Mouse (Mus musculus) thymus, postnatal 0 days (tissue): Measurements from ENCODE around the gene Gfi1b. TPM values are rescaled to one million over a fixed set of nuclear protein-coding genes. Genes with fewer than 3 reads are reported as not detected.

ENCODE experiments used
- DNase-seq: peaks from one replicate; pipeline ENCODE4 v3.0.0-alpha.2; 2015; ENCODE audit warnings: low spot score
- polyA plus RNA-seq: library from polyadenylated mRNA; unstranded; fragments of >200 nt; fragmentation: Nextera tagmentation; extraction: Ambion mirVana; gene quantifications from 2 replicates; pipeline ENCODE4 v1.2.1, GENCODE M21; 2015

Gene Gfi1b
- polyA plus RNA-seq, 1 experiment from 2014 or later, result 1.1 TPM

DNA sequence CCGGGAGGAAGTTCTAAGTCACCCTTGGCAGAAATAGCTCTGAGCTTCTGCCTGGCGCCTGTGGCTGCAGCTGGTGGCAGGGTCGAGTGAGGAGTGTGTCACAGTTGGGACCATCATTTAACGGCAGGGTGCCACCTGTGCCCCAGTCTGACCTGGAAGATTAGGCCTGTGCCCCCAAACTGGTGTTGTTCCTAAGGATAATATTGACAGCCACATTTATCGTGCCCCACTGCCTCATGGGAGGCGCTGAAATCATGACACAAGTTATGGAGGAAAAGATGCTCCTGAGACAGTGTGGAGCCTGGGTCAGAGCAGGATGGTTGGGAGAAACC is 22.2 kb downstream of the Gfi1b start:
- DNase-seq, result peak; percentile 41

- DNase-seq, result no peak
These were observed 22.9 kb downstream of the Gfi1b start for GRCm38 (mm10) chr2:28598692-28599568.

GRCm38 (mm10) chr2:28597733-28598547 is 23.8 kb downstream of the Gfi1b start:
- DNase-seq, result peak; percentile 33

DNA sequence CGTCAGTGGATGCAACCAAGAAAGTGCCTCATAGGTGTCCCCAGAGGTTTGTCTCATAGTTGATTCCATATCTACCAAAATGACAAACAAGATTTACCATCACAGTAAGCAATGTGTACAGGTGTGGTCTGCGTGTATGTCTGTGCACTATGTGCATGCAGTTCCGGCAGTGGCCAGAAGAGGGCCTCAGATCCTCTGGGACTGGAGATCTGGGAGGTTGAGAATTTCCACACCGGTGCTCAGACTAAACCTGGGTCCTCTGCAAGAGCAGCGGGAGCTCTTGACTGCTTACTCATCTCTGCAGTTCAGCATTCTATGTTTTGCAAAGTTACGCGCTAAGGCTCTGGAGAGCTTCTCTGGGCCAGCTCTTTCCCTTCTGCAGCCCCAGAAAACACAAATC is 24.8 kb downstream of the Gfi1b start:
- DNase-seq, result no peak

- no peak for DNase-seq
These were observed 25.8 kb downstream of the Gfi1b start for GRCm38 (mm10) chr2:28596021-28596420.

- peak; percentile 73 for DNase-seq
These were observed 29.0 kb downstream of the Gfi1b start for GRCm38 (mm10) chr2:28592809-28593208.

GRCm38 (mm10) chr2:28591479-28591878 is 30.3 kb downstream of the Gfi1b start:
- DNase-seq, result no peak

DNA sequence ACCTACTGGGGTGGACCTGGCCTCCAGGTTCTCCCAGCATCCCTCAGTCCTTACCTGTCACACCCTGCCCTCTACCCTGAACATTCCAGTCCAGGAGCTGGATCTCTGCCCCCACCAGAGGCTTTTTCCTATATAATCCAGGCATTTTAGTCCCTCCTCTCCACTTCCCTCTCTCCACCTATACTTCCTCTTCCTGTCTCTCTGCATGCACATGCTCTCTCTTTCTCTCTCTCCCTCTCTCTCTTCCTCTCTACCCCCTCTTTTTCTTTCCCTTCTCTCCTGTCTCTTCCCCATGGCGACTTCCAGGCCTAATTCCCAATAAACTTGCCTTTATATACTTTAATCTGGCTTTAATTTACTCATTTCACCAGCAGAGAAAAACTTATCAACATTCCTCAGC is 33.2 kb downstream of the Gfi1b start:
- DNase-seq, result no peak

GRCm38 (mm10) chr2:28585730-28586129 is 36.1 kb downstream of the Gfi1b start:
- DNase-seq, result no peak

DNA sequence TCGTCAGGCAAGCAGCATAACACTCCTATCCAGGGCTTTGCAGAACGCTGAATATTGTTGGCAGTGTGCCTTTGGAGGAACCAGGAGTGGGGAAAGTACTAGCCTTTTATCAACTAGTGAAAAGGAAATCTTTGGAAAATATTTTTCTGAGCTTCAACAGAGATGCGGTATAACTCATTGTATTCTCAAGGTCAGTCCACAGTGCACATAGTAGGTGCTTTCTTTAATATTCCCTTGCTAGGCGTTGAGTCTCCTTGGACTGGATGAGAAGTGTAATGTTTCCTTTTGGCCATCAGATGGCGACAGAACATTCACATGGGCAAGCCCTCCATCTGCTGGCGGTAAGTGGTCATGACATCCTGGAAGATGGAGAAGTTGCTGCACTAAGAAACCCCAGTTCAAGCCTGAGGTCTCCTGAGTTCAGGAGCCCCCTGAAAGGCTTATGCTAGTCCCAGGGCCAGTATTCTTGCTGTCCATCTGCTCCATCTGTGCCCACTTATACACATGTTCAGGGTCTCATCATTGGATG is 36.7 kb downstream of the Gfi1b start:
- peak; percentile 89 for DNase-seq

DNA sequence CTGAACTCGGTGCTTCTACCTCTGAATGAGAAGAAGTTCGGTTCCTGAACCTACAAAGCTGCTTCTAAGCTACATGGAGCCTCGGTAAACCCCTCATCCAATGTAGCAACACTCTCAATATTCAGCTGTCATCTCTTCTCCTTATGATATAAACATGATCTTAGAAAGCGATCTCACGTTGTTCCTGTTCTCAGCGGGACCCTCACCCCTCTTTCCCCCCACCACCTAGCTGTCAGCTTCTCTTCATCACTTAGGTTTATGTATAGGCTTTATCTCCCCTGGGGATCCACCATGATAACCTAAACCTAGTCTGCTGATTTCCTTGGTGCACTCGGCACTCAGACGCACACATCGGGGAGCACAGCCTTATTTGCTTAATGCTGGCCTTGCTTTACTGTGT is 38.1 kb downstream of the Gfi1b start, which contains the start of gene Gtf3c5:
Gtf3c5 (minus strand) TSS at position 101 of the 400 bp plus-strand sequence.
- DNase-seq, result no peak

DNA sequence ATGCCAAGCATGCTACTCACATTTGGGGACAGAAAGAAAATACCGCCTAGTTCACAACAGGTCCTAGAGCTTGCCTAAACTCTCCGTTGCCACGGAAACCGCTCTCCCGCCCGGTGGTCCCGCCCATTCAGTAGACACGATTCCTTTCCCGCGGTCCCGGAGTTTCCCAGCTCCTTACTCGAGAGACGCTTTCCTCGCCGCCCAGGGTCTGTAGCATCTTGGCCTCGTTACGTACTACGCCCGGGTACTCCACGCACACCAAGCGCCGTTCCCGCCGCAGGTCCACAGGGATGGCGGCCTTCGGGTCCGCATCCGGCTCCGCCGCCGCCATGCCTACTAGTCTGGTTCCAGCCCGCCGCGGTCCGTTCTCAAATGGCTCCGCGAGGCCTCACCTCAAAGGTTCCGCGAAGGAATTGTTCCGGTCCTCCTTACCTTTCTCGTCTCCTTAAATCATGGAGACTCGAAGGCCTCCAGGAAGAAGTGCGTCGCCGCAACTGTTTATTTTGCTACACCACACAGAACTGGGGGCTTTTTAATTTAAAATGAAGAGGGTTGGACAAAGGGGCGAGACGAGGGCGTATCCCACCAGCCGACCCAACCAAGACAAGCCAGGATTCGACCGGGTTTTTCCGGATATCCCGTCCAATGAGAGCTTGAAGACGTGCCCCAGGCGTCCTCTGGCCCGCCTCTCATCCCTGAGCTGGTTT is 39.0 kb downstream of the Gfi1b start:
- DNase-seq, result peak; percentile 89

GRCm38 (mm10) chr2:28578003-28578402 is 43.8 kb downstream of the Gfi1b start:
- DNase-seq, result peak; percentile 18

DNA sequence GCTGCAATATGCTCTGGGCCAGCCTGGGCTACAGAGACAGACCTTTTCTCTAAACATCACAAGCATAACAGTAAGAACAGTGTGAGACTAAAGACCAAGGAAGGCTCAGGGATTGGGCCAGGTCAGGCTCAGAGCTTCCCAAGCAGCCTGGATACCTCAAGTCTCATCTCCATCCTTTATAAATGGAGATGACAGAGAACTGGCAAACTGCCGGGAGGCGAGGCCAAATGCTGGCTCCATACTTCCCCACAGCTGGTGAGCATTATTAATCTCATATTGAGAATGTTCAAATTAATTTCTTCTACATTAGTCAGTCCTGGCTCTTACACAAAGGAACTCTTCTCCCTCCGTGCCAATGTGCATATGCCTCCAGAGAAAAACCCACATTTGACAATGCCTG is 45.0 kb downstream of the Gfi1b start:
- no peak for DNase-seq

DNA sequence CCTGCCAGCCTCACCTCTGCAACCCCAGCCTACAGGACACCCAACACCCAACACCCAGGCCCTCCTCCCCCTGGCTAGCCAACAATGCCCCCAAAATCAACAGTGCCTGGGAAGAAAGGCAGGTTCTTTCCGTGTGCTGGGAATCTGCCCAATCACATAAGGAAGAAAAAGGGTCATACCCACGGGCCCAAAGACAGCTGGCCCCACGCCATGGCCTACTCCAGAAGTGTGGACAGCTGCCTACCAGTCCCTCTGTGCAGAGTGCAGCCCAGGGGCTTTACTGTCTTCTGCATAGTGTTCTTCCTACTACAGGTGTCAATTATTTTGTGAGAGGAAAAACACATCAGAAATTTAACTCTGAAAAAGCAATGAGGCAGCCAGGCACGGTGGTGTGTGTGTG is 46.4 kb downstream of the Gfi1b start:
- DNase-seq, result no peak

GRCm38 (mm10) chr2:28569903-28570302 is 51.9 kb downstream of the Gfi1b start:
- DNase-seq, result no peak

GRCm38 (mm10) chr2:28566545-28566944 is 55.2 kb downstream of the Gfi1b start:
- no peak for DNase-seq

DNA sequence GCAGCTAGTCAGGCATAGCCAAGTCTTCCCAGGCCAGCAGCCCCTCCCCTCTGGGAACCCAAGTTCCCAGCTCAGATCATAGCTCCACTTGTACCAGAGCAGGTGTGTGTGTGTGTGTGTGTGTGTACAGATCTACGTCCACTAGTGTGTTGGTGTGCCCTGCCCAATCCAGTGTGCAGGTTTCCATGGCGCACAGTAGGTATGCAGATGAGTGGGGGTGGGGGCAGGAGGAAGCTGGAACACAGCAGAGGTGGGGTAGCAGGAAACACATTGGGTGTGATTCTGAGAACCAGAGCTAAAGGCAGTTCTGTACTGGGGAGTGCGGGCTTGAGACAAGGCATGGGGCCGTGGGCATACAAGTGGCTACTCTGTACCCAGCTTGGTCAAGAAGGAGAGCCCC is 57.4 kb downstream of the Gfi1b start:
- DNase-seq, result no peak

DNA sequence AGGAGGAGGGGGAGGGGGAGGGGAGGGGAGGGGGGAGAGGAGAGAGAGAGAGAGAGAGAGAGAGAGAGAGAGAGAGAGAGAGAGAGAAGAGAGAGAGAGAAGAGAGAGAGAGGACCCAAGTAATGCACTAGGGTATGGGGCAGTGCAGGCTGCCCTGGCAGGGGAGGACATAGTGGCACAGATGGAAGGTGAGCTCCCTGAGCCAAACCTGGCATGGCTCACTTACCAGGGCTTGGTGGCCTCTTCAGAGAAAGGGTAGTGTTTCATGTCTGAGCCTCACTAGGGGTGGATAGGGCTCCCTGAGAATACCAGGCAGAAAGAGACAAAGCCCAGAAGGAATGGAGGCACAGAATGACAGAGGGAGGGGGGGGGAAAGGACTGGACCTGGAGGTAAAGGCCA is 58.0 kb downstream of the Gfi1b start:
- DNase-seq, result no peak

DNA sequence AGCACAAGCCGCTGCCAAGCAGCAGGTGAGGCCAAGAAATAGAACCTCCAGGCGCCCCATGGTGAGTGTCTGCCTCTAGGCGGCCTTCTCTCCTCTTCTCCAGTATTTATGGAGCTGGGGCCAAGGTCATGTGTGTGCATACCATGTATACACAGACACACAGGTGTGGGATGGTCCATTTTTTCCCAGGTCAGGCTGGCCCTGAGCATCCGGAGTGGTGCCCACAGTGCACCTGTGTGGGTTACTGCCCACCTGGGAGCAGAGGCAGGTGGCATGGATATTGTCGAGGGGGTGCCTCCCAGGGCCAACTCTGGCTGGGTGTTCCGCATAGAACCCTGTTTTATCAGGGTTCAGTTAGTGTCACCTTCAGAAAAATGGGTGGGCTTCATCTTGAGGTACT is 58.5 kb downstream of the Gfi1b start, which contains the start of gene Cel:
Cel (minus strand) TSS at position 101 of the 400 bp plus-strand sequence.
- no peak for DNase-seq
